8 mouse cellular contexts compared by ENCODE assay signal in the genomic region with DNA sequence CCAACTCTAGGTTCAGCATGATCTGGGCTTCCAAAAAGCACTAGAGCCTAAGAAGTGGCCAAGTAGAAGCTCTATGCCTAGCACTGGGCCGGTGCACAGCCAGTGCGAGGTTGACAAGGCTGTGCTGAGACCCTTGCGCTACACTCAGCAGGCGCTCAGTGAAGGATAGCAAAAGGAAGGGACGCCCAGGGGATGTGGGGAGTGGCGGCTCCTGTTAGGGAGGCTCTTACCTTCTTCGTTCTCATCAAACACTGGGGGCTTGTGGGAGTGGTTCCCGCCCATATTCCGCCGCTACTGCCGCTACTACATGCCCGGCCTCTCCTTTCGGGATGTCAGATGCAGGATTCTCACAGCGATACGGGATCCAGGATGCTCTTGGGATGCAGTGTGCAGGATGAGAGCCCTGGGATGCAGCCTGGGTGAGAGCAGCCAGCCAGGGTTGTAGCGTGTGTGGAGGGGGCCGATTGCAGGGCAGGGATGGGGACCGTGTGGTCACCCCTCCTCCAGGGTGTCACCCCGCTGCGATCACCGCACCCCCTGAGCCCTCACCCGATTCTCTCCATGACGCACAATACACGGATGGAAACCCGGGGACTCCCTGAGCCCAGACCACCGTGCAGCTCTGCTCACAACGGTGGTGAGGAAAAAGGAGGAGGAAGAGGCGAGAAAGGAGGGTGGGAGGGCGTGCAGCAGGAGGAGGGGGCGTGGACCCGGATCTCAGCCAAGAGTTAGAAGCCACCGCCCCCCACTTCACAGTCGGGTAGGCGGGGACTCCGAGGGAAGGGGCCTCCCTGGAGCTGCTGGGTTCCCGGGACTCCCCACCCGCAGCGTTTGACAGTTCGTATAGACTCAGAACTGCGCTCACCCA. TPM values are rescaled to one million over a fixed set of nuclear protein-coding genes. Genes with fewer than 3 reads are reported as not detected.
DNase-seq lines count a peak whose midpoint lies in the region; ATAC-seq and TF ChIP-seq lines count a peak whose summit lies in the region.

A gene (minus strand): TSS at position 667 of the 868 bp plus-strand sequence.

- H3K9ac ChIP-seq in kidney, embryonic 15.5 days, result peak within 1 kb of the TSS; percentile 29; the same call in 1 of the 2 replicates
- peak within 1 kb of the TSS; percentile 1 for H3K9ac ChIP-seq in lung, embryonic 16.5 days (ENCODE audit: low read length)
- peak within 1 kb of the TSS; percentile 49 for H3K9ac ChIP-seq in stomach, embryonic 16.5 days (ENCODE audit: low read length)

- H3K4me1 ChIP-seq in heart, embryonic 10.5 days, result peaks cover 15% of the 10 kb centered on the region
- peaks cover 18% of the 10 kb centered on the region for H3K4me1 ChIP-seq in kidney, embryonic 15.5 days
- H3K4me1 ChIP-seq in lung, embryonic 16.5 days (replicated peaks; ENCODE audit: control insufficient read depth, insufficient read depth, low read length), result peaks cover 6% of the 10 kb centered on the region; the same call in 1 of the 2 replicates
- peaks cover 12% of the 10 kb centered on the region for H3K4me1 ChIP-seq in stomach, embryonic 16.5 days (ENCODE audit: control insufficient read depth, insufficient read depth, low read length)

- peak within 1 kb of the TSS; percentile 55 for H3K4me3 ChIP-seq in heart, embryonic 10.5 days
- peak within 1 kb of the TSS; percentile 47 for H3K4me3 ChIP-seq in kidney, embryonic 15.5 days (replicated peaks)
- peak within 1 kb of the TSS; percentile 44 for H3K4me3 ChIP-seq in lung, embryonic 16.5 days (ENCODE audit: low read length)
- H3K4me3 ChIP-seq in stomach, embryonic 16.5 days (replicated peaks; ENCODE audit: low read length), result peak within 1 kb of the TSS; percentile 44

- peak; percentile 85 for ATAC-seq in kidney, embryonic 15.5 days (replicated peaks; ENCODE audit: low FRiP score)
- ATAC-seq in lung, embryonic 16.5 days (ENCODE audit: low read depth), result peak; percentile 85
- peak; percentile 83 for ATAC-seq in stomach, embryonic 16.5 days (ENCODE audit: insufficient read depth, low FRiP score)

- peak within 1 kb of the TSS; percentile 83 for H3K4me2 ChIP-seq in kidney, embryonic 15.5 days
- H3K4me2 ChIP-seq in lung, embryonic 16.5 days (ENCODE audit: low read depth, low read length), result peak within 1 kb of the TSS; percentile 70
- H3K4me2 ChIP-seq in stomach, embryonic 16.5 days (ENCODE audit: low read depth, low read length), result peak within 1 kb of the TSS; percentile 76

- H3K27me3 ChIP-seq in heart, embryonic 10.5 days (ENCODE audit: insufficient read depth, poor library complexity, severe bottlenecking), result peaks cover 48% of the 10 kb centered on the region
- H3K27me3 ChIP-seq in kidney, embryonic 15.5 days, result peaks cover 54% of the 10 kb centered on the region
- H3K27me3 ChIP-seq in lung, embryonic 16.5 days (ENCODE audit: control insufficient read depth, insufficient read depth, low read depth, low read length), result peaks cover 14% of the 10 kb centered on the region
- H3K27me3 ChIP-seq in stomach, embryonic 16.5 days (ENCODE audit: control insufficient read depth, insufficient read depth, low read length), result peaks cover 19% of the 10 kb centered on the region

- WGBS in heart, embryonic 10.5 days, result under 1% methylated on average over 40 of the region's 40 CpGs
- WGBS in kidney, embryonic 15.5 days, result 1% methylated on average over 40 of the region's 40 CpGs
- WGBS in lung, embryonic 16.5 days, result 1% methylated on average over 37 of the region's 40 CpGs
- under 1% methylated on average over 39 of the region's 40 CpGs for WGBS in stomach, embryonic 16.5 days

- no peaks in the 10 kb centered on the region for H3K36me3 ChIP-seq in heart, embryonic 10.5 days
- no peaks in the 10 kb centered on the region for H3K36me3 ChIP-seq in kidney, embryonic 15.5 days
- H3K36me3 ChIP-seq in lung, embryonic 16.5 days (ENCODE audit: control insufficient read depth, insufficient read depth, low read length), result no peaks in the 10 kb centered on the region
- H3K36me3 ChIP-seq in stomach, embryonic 16.5 days (ENCODE audit: control insufficient read depth, insufficient read depth, low read length), result no peaks in the 10 kb centered on the region

- H3K9me3 ChIP-seq in heart, embryonic 10.5 days, result no peaks in the 10 kb centered on the region
- H3K9me3 ChIP-seq in kidney, embryonic 15.5 days (replicated peaks), result no peaks in the 10 kb centered on the region
- no peaks in the 10 kb centered on the region for H3K9me3 ChIP-seq in lung, embryonic 16.5 days (ENCODE audit: control insufficient read depth, low read length)
- no peaks in the 10 kb centered on the region for H3K9me3 ChIP-seq in stomach, embryonic 16.5 days (replicated peaks; ENCODE audit: control insufficient read depth, low read length)

- peak; percentile 7 to 17 for DNase-seq in cerebellum, postnatal 25 days
- DNase-seq in cerebellum, adult 9-10 months, result no peak
- peak; percentile 94 for DNase-seq in brain, embryonic 14.5 days (ENCODE audit: low read depth)
- peak; percentile 80 for DNase-seq in heart, embryonic 10.5 days (ENCODE audit: low spot score)
- DNase-seq in T-cell, adult 2 months (ENCODE audit: low spot score), result no peak

- peak; percentile 21; the same call in 1 of the 2 replicates for TF ChIP-seq POLR2A in brain, embryonic 14.5 days (IDR thresholded peaks at IDR 0.05; ENCODE audit: borderline replicate concordance, extremely low read depth, insufficient read depth, insufficient read length, poor library complexity, severe bottlenecking)

- TF ChIP-seq CTCF in brain, embryonic 14.5 days (IDR thresholded peaks at IDR 0.05; ENCODE audit: borderline replicate concordance, extremely low read depth, insufficient read depth, insufficient read length), result no peak

- no peak within 1 kb of the TSS for H3K27ac ChIP-seq in heart, embryonic 10.5 days
- no peak within 1 kb of the TSS for H3K27ac ChIP-seq in kidney, embryonic 15.5 days
- no peak within 1 kb of the TSS for H3K27ac ChIP-seq in lung, embryonic 16.5 days (ENCODE audit: low read length)
- no peak within 1 kb of the TSS for H3K27ac ChIP-seq in stomach, embryonic 16.5 days (ENCODE audit: low read length)

RNA-seq across cellular contexts. Expression of the gene that starts here (rescaled TPM):
- 52.1 and 66.6 TPM in 2 replicates for polyA plus RNA-seq in brain, embryonic 14.5 days (2012; rRNA removed)
- 0.30 and 0.51 TPM in 2 replicates for polyA plus RNA-seq in heart, embryonic 10.5 days (2016; fragmentation: Nextera tagmentation; extraction: Ambion mirVana)
- polyA plus RNA-seq in kidney, embryonic 15.5 days (2015; fragmentation: Nextera tagmentation; extraction: Ambion mirVana), result 2.9 and 3.4 TPM in 2 replicates
- 0.50 and 0.91 TPM in 2 replicates for polyA plus RNA-seq in lung, embryonic 16.5 days (2015; fragmentation: Nextera tagmentation; extraction: Ambion mirVana)
- 0.48 and 0.56 TPM in 2 replicates for polyA plus RNA-seq in stomach, embryonic 16.5 days (2015; fragmentation: Nextera tagmentation; extraction: Ambion mirVana)

Comparison
In these comparisons a context has a peak if more than half of its experiments do, and no peak if none do; other contexts are left out.
1. RNA of the gene that starts here (polyA plus RNA-seq): 52.1 to 66.6 TPM in brain, embryonic 14.5 days; 2.9 to 3.4 TPM in kidney, embryonic 15.5 days, 0.50 to 0.91 TPM in lung, embryonic 16.5 days, 0.48 to 0.56 TPM in stomach, embryonic 16.5 days and 0.30 to 0.51 TPM in heart, embryonic 10.5 days; every median in the first group is over 10 times any median in the second.
2. DNase-seq: peak in cerebellum, postnatal 25 days (2 of 2) and brain, embryonic 14.5 days (single experiment); none in cerebellum, adult 9-10 months (single experiment) and T-cell, adult 2 months (single experiment).
3. Peak in DNase-seq and H3K4me3 ChIP-seq in heart, embryonic 10.5 days; RNA of the gene not detected or under 1 TPM.
4. Peak in ATAC-seq, H3K4me3 ChIP-seq, H3K9ac ChIP-seq and H3K4me2 ChIP-seq in lung, embryonic 16.5 days; RNA of the gene not detected or under 1 TPM.
5. Peak in ATAC-seq, H3K4me3 ChIP-seq, H3K9ac ChIP-seq and H3K4me2 ChIP-seq in stomach, embryonic 16.5 days; RNA of the gene not detected or under 1 TPM.
6. Peak in every context shown above with its lines, with median percentiles within 50 percentile points of each other: H3K4me3 ChIP-seq, ATAC-seq, H3K4me2 ChIP-seq and H3K9ac ChIP-seq.